Mouse (Mus musculus) ES-E14 (cell line): ENCODE data around the gene Ttf2.

Experiments
- CHD2 ChIP-seq: IDR thresholded peaks from 2 replicates; pipeline ENCODE4 v1.6.1; 2014; ENCODE audit warnings: mild to moderate bottlenecking, low read depth, low read length, inconsistent platforms
- ZC3H11A ChIP-seq: IDR thresholded peaks from 2 replicates; pipeline ENCODE4 v1.6.1; 2012; ENCODE audit warnings: low read depth, mild to moderate bottlenecking, inconsistent platforms, low read length, borderline replicate concordance
- ZNF384 ChIP-seq: IDR thresholded peaks from 2 replicates; pipeline ENCODE4 v1.6.1; 2012; ENCODE audit warnings: low read depth, low read length, inconsistent platforms

- TF ChIP-seq ZC3H11A, result no peak
- TF ChIP-seq ZNF384, result no peak
- no peak for TF ChIP-seq CHD2
Measured at GRCm38 (mm10) chr3:101011203-101011600, 41.7 kb upstream of the Ttf2 start.
